Mouse (Mus musculus) liver, embryonic 13.5 days (tissue): Measurements from ENCODE around the gene Limd2. TPM values are rescaled to one million over a fixed set of nuclear protein-coding genes. Genes with fewer than 3 reads are reported as not detected.
"Not testable (repeated sequence)": the region's sequence is repeated elsewhere in the genome, so short reads cannot be mapped to it uniquely, and the experiment has no call there.

ENCODE experiments used
- ATAC-seq: fragments of 200-750 bp; cut with Nextera tagmentation; 2 replicates; pipeline ENCODE4 v1.8.0; 2017; ENCODE audit warnings: low read depth, mild to moderate bottlenecking, moderate number of reproducible peaks, moderate library complexity
- DNase-seq: peaks from one replicate; pipeline ENCODE4 v3.0.0; 2022
- H3K27ac ChIP-seq: fragments of 300-500 bp; sonication (generic); 2 replicates; pipeline ENCODE4 v1.5.1; 2015; ENCODE audit warnings: moderate library complexity, mild to moderate bottlenecking, inconsistent platforms
- H3K27me3 ChIP-seq: fragments of 300-500 bp; sonication (generic); 2 replicates; pipeline ENCODE4 v1.6.1; 2015; ENCODE audit warnings: mild to moderate bottlenecking, inconsistent platforms
- H3K36me3 ChIP-seq: fragments of 300-500 bp; sonication (generic); 2 replicates; pipeline ENCODE4 v1.6.1; 2015; ENCODE audit warnings: mild to moderate bottlenecking, inconsistent platforms
- H3K4me1 ChIP-seq: fragments of 300-500 bp; sonication (generic); replicated peaks from 2 replicates; pipeline ENCODE4 v1.6.1; 2015; ENCODE audit warnings: inconsistent platforms
- H3K4me2 ChIP-seq: fragments of 300-500 bp; sonication (generic); 2 replicates; pipeline ENCODE4 v1.6.1; 2015; ENCODE audit warnings: inconsistent platforms, mild to moderate bottlenecking, moderate library complexity
- H3K4me3 ChIP-seq: fragments of 300-500 bp; sonication (generic); replicated peaks from 2 replicates; pipeline ENCODE4 v1.5.1; 2015; ENCODE audit warnings: mild to moderate bottlenecking, inconsistent platforms
- H3K9ac ChIP-seq: fragments of 300-500 bp; sonication (generic); 2 replicates; pipeline ENCODE4 v1.6.1; 2015; ENCODE audit warnings: mild to moderate bottlenecking, inconsistent platforms
- H3K9me3 ChIP-seq: fragments of 300-500 bp; sonication (generic); replicated peaks from 2 replicates; pipeline ENCODE4 v1.6.1; 2016; ENCODE audit warnings: inconsistent platforms
- WGBS: fragments of 180-500 bp; shearing (Covaris S2); methylation state at CpG from one replicate; pipeline ENCODE4 v1.1.7; 2015; ENCODE audit not compliant: insufficient replicate concordance; 5-methylcytosine and 5-hydroxymethylcytosine counted together
- polyA plus RNA-seq: library from polyadenylated mRNA; unstranded; fragments of >200 nt; fragmentation: Nextera tagmentation; extraction: Ambion mirVana; gene quantifications from 2 replicates; pipeline ENCODE4 v1.2.1, GENCODE M21; 2015

Gene Limd2
- polyA plus RNA-seq, 1 experiment from 2014 or later = 82.2 TPM

- peaks cover 47% of the 10 kb centered on the region for H3K4me1 ChIP-seq
These were observed 4.4 kb downstream of the Limd2 start for GRCm38 (mm10) chr11:106156257-106156656.

DNA sequence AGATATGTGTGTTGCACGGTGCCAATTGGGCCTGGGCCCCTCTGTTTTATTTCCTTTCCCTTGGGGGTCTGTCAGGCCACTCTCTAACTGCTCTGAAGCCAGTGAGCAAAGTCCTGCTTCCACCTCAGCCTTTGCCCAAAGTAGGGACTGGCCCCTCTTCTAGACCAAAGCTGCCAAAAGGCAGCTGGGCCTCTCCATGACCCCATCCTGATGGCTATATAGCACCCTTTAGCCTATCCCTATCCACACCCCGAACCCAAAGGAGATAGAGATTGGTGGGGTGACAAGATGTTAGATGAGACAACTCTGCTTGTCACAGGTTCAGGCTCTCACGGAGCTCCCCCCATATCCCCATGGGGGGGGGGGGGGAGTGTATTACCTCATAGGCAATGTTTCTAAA lies 4.9 kb downstream of the Limd2 start:
- Histone ChIP-seq H3K27me3 (peaks cover 26% of the 10 kb centered on the region), H3K9me3 (no peaks in the 10 kb centered on the region), H3K36me3 (peaks cover 35% of the 10 kb centered on the region), H3K4me1 (peaks cover 42% of the 10 kb centered on the region), H3K27ac (no peak overlapping the region), H3K4me3 (no peak overlapping the region), H3K4me2 (no peak overlapping the region), H3K9ac (no peak overlapping the region)
- ATAC-seq (no peak), DNase-seq (no peak)
- WGBS = 37% methylated on average over 3 of the region's 3 CpGs

More at GRCm38 (mm10) chr11:106156257-106156656, 4.4 kb downstream of the Limd2 start:
- no peak overlapping the region for H3K4me3 ChIP-seq
- H3K36me3 ChIP-seq = peaks cover 35% of the 10 kb centered on the region
- DNase-seq (no peak), ATAC-seq (no peak)
- H3K9ac ChIP-seq = no peak overlapping the region
- 48% methylated on average over 1 of the region's 1 CpGs for WGBS
- H3K27me3 ChIP-seq = peaks cover 31% of the 10 kb centered on the region
- H3K27ac ChIP-seq = no peak overlapping the region
- H3K9me3 ChIP-seq = no peaks in the 10 kb centered on the region
- H3K4me2 ChIP-seq = no peak overlapping the region

- DNase-seq = no peak
- Histone ChIP-seq H3K27ac (peak overlapping the region; percentile 8; the same call in 1 of the 2 replicates), H3K4me2 (no peak overlapping the region), H3K4me3 (no peak overlapping the region), H3K27me3 (peaks cover 16% of the 10 kb centered on the region), H3K36me3 (peaks cover 44% of the 10 kb centered on the region), H3K9me3 (no peaks in the 10 kb centered on the region), H3K4me1 (peaks cover 34% of the 10 kb centered on the region), H3K9ac (no peak overlapping the region)
- WGBS = 72% methylated on average over 2 of the region's 2 CpGs
- ATAC-seq = peak; percentile 37; the same call in 1 of the 2 replicates
These were observed 5.9 kb downstream of the Limd2 start for GRCm38 (mm10) chr11:106154770-106155169.

DNA sequence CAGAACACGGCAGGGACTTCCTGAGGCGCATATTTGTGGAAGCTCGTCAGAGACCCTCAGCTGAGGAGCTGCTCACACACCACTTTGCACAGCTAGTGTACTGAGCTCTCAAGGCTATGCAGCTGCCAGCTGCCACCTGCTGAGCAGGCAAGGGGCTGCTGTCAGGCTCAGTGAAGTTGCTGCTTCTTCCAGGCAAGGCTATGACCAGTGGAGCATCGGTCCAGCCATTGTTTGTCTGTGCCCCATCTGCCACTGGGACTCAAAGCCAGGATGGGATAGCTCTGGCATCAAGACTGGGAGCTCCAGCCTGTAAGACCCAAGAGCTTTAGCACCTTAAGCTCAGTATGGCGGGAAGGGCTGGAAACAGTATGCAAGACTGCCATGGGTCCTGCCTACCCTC lies 6.6 kb downstream of the Limd2 start:
- H3K4me3 ChIP-seq = no peak overlapping the region
- peaks cover 10% of the 10 kb centered on the region for H3K27me3 ChIP-seq
- 0 out of 2 replicates have a peak overlapping the region, but pooled peaks have one; percentile 8 for H3K27ac ChIP-seq
- H3K4me1 ChIP-seq = peaks cover 27% of the 10 kb centered on the region
- peaks cover 50% of the 10 kb centered on the region for H3K36me3 ChIP-seq
- 59% methylated on average over 5 of the region's 5 CpGs for WGBS
- DNase-seq (no peak), ATAC-seq (no peak)
- H3K4me2 ChIP-seq = no peak overlapping the region
- H3K9me3 ChIP-seq = no peaks in the 10 kb centered on the region
- H3K9ac ChIP-seq = no peak overlapping the region

DNA sequence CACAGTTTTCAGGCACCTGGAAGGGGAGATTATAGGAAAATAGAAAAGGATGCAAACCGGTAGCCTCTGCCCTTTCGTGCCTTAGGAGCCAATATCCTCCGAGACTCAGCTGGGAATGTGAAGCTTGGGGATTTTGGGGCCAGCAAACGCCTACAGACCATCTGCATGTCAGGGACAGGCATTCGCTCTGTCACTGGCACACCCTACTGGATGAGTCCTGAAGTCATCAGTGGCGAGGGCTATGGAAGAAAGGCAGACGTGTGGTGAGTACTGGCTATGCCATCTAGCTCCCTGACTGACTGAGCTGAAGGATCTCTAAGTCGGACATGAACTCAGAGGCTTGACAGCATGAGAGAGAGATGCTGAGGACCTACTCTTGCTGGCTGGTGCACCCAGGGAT lies 8.5 kb downstream of the Limd2 start:
- peaks cover 49% of the 10 kb centered on the region for H3K36me3 ChIP-seq
- H3K9ac ChIP-seq = no peak overlapping the region
- no peaks in the 10 kb centered on the region for H3K27me3 ChIP-seq
- no peaks in the 10 kb centered on the region for H3K9me3 ChIP-seq
- 71% methylated on average over 8 of the region's 8 CpGs for WGBS
- no peak overlapping the region for H3K4me2 ChIP-seq
- H3K4me1 ChIP-seq = peaks cover 10% of the 10 kb centered on the region
- no peak for ATAC-seq
- no peak for DNase-seq
- H3K27ac ChIP-seq = no peak overlapping the region
- H3K4me3 ChIP-seq = no peak overlapping the region

GRCm38 (mm10) chr11:106151219-106151618 lies 9.4 kb downstream of the Limd2 start:
- Histone ChIP-seq H3K4me3 (no peak overlapping the region), H3K9me3 (no peaks in the 10 kb centered on the region), H3K4me1 (peaks cover 9% of the 10 kb centered on the region), H3K4me2 (no peak overlapping the region), H3K9ac (no peak overlapping the region), H3K36me3 (peaks cover 40% of the 10 kb centered on the region), H3K27ac (no peak overlapping the region), H3K27me3 (no peaks in the 10 kb centered on the region)
- ATAC-seq (no peak), DNase-seq (no peak)
- 59% methylated on average over 3 of the region's 3 CpGs for WGBS

DNA sequence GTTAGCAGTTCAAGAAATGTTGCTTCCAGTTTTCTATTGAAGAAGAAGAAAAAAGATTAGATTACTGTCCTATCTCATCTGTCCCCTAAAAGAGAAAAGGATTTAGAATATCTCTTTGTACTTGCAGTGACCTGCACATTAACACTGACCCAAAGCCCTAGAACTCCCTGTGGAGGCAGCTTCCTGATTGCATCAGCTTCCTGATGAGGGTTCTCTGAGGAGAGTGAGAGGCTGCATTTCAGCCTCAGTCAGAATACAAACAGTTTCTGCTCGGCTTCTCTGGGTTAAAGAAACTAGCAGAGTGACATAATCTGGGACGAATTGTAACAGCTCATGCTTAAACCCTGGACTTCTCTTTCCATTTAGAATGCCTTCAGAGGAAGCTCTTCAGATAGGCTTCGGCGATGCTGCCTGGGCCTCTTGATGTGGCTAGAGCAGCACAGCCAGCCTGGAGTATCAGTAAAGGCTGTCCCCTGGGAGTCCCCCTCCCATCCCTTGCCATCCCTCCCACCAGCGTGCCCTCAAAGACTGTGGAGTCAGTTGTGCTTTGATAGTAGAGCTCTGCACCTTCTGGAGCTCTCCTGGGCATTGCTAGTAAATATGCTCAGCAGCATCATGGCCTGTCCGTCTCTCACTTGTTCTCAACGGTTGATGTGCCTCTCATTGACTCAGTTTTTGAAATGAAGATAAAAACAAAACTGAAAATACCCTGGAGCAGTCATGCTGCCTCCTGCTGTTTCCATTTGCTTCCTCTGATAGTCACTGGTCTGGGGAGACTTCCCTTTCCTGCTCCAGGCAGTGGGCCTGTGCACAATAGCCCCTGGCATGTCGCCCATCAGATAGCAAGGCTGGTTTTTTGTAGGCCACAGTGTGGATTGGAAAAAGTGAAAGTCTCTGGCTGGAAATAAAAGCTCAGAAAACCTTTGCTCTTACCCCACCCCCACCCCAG lies 25.8 kb downstream of the Limd2 start:
- no peak overlapping the region for H3K9ac ChIP-seq
- 15% methylated on average over 8 of the region's 8 CpGs for WGBS

DNA sequence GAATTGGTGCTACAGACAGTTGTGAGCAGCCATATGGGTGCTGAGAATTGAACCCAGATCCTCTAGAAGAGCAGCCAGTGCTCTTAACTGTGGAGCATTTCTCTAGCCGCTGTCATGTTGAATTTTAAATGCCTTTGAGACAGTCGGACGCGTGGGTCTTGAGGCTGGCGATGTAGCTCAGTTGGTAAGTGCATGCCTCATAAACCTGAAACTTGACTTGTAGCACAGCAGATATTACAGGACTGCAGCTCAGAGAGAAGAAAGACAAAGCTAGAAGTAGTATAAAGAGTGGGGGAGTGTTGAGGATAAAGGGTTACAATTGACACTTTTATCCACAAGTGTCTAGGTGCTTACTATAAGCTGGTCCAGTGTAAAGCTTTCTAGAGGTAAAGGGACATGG lies 28.1 kb downstream of the Limd2 start:
- Histone ChIP-seq H3K36me3 (0 out of 2 replicates have a peak, but pooled peaks cover 5% of the 10 kb centered on the region), H3K4me2 (no peak overlapping the region), H3K4me3 (no peak overlapping the region), H3K27me3 (no peaks in the 10 kb centered on the region), H3K4me1 (peaks cover 40% of the 10 kb centered on the region), H3K9me3 (no peaks in the 10 kb centered on the region), H3K9ac (no peak overlapping the region), H3K27ac (no peak overlapping the region)
- no peak for ATAC-seq
- 87% methylated on average over 5 of the region's 5 CpGs for WGBS
- no peak for DNase-seq

More for the DNA sequence above, 25.8 kb downstream of the Limd2 start:
- DNase-seq = no peak
- no peaks in the 10 kb centered on the region for H3K9me3 ChIP-seq
- H3K4me2 ChIP-seq = peak overlapping the region; percentile 26; the same call in 1 of the 2 replicates
- ATAC-seq = peak; percentile 78
- 0 out of 2 replicates have a peak, but pooled peaks cover 5% of the 10 kb centered on the region for H3K36me3 ChIP-seq
- no peak overlapping the region for H3K4me3 ChIP-seq
- H3K27ac ChIP-seq = peak overlapping the region; percentile 86
- H3K4me1 ChIP-seq = peaks cover 30% of the 10 kb centered on the region
- H3K27me3 ChIP-seq = no peaks in the 10 kb centered on the region

GRCm38 (mm10) chr11:106129477-106129876 lies 31.2 kb downstream of the Limd2 start:
- peaks cover 25% of the 10 kb centered on the region for H3K4me1 ChIP-seq
- ATAC-seq = peak; percentile 73
- H3K4me2 ChIP-seq = no peak overlapping the region
- H3K9ac ChIP-seq = no peak overlapping the region
- DNase-seq = no peak
- 20% methylated on average over 1 of the region's 1 CpGs for whole genome bisulfite sequencing
- no peak overlapping the region for H3K4me3 ChIP-seq
- H3K27ac ChIP-seq = no peak overlapping the region
- no peaks in the 10 kb centered on the region for H3K9me3 ChIP-seq
- no peaks in the 10 kb centered on the region for H3K27me3 ChIP-seq
- H3K36me3 ChIP-seq = 0 out of 2 replicates have a peak, but pooled peaks cover 5% of the 10 kb centered on the region

DNA sequence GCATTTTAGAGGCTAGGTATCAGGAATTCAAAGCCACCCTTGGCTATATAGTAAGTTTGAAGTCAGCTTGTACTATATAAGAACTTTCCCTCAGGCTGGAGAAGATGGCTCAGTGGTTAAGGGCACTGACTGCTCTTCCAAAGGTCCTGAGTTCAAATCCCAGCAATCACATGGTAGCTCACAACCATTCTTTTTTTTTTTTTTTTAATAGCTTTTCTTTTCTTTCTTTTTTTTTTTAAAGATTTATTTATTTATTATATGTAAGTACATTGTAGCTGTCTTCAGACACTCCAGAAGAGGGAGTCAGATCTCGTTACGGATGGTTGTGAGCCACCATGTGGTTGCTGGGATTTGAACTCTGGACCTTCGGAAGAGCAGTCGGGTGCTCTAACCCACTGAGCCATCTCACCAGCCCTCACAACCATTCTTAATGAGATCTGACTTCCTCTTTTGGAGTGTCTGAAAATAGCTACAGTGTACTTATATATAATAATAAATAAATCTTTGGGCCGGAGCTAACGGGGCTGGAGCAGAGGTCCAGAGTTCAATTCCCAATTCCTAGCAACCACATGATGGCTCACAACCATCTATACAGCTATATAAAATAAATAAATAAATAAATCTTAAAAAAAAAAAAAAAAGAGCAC lies 33.8 kb downstream of the Limd2 start:
- not testable (repeated sequence) for ATAC-seq, H3K9ac ChIP-seq, H3K27ac ChIP-seq, DNase-seq, H3K4me2 ChIP-seq, H3K9me3 ChIP-seq, H3K36me3 ChIP-seq, H3K27me3 ChIP-seq, H3K4me3 ChIP-seq
- peaks cover 23% of the 10 kb centered on the region for H3K4me1 ChIP-seq
- 86% methylated on average over 6 of the region's 6 CpGs for WGBS

- Histone ChIP-seq H3K9ac (no peak overlapping the region), H3K36me3 (0 out of 2 replicates have a peak, but pooled peaks cover 7% of the 10 kb centered on the region)
- ATAC-seq = no peak
These were observed 34.8 kb downstream of the Limd2 start for GRCm38 (mm10) chr11:106125827-106126226.

More at GRCm38 (mm10) chr11:106125827-106126226, 34.8 kb downstream of the Limd2 start:
- Histone ChIP-seq H3K4me2 (no peak overlapping the region), H3K9me3 (no peaks in the 10 kb centered on the region), H3K27ac (no peak overlapping the region), H3K4me3 (no peak overlapping the region), H3K27me3 (no peaks in the 10 kb centered on the region), H3K4me1 (peaks cover 25% of the 10 kb centered on the region)
- DNase-seq = no peak
- 57% methylated on average over 1 of the region's 1 CpGs for WGBS
